Mouse (Mus musculus): ENCODE measurements around the gene Lypd1. TPM values are rescaled to one million over a fixed set of nuclear protein-coding genes. Genes with fewer than 3 reads are reported as not detected.

Lypd1 gene
- polyA plus RNA-seq, 1 experiment from 2014 or later, result 8.4 TPM

DNA sequence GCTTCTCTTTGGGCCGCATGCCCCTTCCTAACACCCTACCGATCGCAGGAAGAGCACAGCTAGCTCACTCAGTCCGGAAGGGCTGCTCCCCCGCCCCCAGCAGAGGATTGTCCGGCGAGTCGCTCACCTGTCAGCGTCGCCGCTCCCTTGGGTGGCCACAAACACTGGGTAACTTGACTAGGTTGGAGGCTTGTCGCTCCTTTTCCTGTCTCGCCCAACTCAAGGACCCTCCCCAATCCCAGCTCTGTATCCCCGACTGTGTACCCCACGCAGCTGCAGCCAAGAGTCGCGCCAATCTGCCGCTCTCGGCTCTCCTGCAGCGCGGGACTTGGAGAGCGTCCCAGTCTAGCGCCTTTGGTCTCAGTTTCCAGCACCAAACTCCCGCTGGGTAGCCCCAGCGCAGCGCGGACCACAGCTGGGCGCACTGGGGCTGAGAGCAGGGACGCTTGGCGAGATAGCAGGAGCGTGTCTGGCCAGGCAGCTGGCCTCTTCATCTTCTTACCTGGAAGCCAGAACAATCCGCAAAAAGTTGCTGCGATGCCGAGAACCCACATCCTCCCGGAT is 1.5 kb downstream of the Lypd1 start:
- Histone ChIP-seq H3K27ac (ENCODE audit: low read depth, low read length) (no peak overlapping the region), H3K9me3 (ENCODE audit: control insufficient read depth, low read length) (no peaks in the 10 kb centered on the region), H3K27me3 (ENCODE audit: control insufficient read depth, insufficient read depth, low read length) (peaks cover 25% of the 10 kb centered on the region), H3K4me1 (ENCODE audit: control insufficient read depth, insufficient read depth, low read length) (peaks cover 19% of the 10 kb centered on the region), H3K36me3 (ENCODE audit: control insufficient read depth, insufficient read depth, low read length) (no peaks in the 10 kb centered on the region), H3K4me3 (ENCODE audit: low read depth, low read length) (peak overlapping the region; percentile 46), H3K4me2 (ENCODE audit: low read depth) (peak overlapping the region; percentile 97), H3K9ac (ENCODE audit: low read length) (peak overlapping the region; percentile 33)
- 0% methylated on average over 35 of the region's 35 CpGs for WGBS
- ATAC-seq (ENCODE audit: insufficient read depth, low FRiP score, low TSS enrichment), result peak; percentile 64
- DNase-seq (ENCODE audit: low spot score), result peak; percentile 62

DNA sequence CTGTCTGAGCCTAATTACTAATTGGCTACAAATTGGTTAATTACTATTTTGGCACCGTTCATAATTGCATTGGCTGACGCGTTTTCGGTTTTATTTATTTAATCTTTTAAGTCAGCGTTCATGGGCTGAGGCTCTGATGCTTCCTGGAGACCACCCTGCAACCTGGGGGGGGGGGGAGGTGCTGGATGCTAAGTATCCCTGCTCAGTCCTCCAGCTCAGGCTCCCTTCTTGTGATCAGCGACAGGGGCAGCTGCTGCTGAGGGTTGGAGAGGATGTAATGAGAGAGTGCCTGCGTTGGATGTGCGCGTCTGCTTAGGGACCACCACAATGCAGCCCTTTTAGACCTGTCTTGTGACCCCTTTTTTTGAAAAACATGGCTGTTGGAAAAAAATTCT is 2.0 kb downstream of the Lypd1 start:
- no peaks in the 10 kb centered on the region for H3K9me3 ChIP-seq (ENCODE audit: control insufficient read depth, low read length)
- ATAC-seq (ENCODE audit: insufficient read depth, low FRiP score, low TSS enrichment) (peak; percentile 5; the same call in 1 of the 2 replicates), DNase-seq (ENCODE audit: low spot score) (peak; percentile 42)
- peaks cover 25% of the 10 kb centered on the region for H3K27me3 ChIP-seq (ENCODE audit: control insufficient read depth, insufficient read depth, low read length)
- H3K9ac ChIP-seq (ENCODE audit: low read length), result no peak overlapping the region
- H3K4me1 ChIP-seq (ENCODE audit: control insufficient read depth, insufficient read depth, low read length), result peaks cover 19% of the 10 kb centered on the region
- no peaks in the 10 kb centered on the region for H3K36me3 ChIP-seq (ENCODE audit: control insufficient read depth, insufficient read depth, low read length)
- 2% methylated on average over 9 of the region's 9 CpGs for WGBS
- H3K4me3 ChIP-seq (ENCODE audit: low read depth, low read length), result peak overlapping the region; percentile 46
- H3K27ac ChIP-seq (ENCODE audit: low read depth, low read length), result no peak overlapping the region
- H3K4me2 ChIP-seq (ENCODE audit: low read depth), result peak overlapping the region; percentile 97

DNA sequence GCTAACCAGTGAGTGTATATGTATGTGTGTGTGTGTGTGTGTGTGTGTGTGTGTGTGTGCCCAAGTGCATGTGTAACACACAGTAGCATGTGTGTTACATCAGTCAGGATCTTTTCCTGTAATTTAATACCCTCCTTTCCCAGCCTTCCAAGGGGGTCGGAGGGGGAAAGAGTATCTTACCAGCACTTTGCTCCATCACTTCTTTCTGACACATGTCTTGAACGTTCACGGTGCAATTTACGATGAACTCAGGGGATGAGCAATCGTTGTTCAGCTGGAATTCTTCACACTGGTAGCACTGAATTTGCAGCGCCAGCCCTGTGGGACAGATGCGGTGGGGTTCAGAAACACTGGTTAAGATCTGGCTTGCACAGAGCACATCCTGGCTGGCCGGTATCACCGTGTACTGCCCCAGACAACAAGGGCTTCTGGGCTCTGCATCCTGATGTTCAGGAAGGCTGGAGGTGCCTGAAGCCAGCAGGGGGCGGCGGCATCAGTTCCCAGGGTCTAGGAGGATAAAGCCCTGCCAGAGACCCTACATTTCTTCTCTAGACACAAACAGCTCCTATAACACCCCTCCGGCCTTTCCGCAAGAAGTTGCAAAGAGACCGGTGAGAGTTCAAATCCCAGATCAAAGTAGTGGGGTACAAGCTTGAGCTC is 2.6 kb downstream of the Lypd1 start:
- H3K9me3 ChIP-seq (ENCODE audit: control insufficient read depth, low read length), result no peaks in the 10 kb centered on the region
- H3K27me3 ChIP-seq (ENCODE audit: control insufficient read depth, insufficient read depth, low read length), result peaks cover 25% of the 10 kb centered on the region
- H3K4me1 ChIP-seq (ENCODE audit: control insufficient read depth, insufficient read depth, low read length), result peaks cover 19% of the 10 kb centered on the region
- DNase-seq (ENCODE audit: low spot score) (peak; percentile 68), ATAC-seq (ENCODE audit: insufficient read depth, low FRiP score, low TSS enrichment) (0 out of 2 replicates have a peak, but pooled peaks have one; percentile 18)
- WGBS, result 9% methylated on average over 14 of the region's 14 CpGs
- H3K9ac ChIP-seq (ENCODE audit: low read length), result no peak overlapping the region
- H3K36me3 ChIP-seq (ENCODE audit: control insufficient read depth, insufficient read depth, low read length), result no peaks in the 10 kb centered on the region
- H3K4me2 ChIP-seq (ENCODE audit: low read depth), result peak overlapping the region; percentile 97
- H3K4me3 ChIP-seq (ENCODE audit: low read depth, low read length), result no peak overlapping the region
- H3K27ac ChIP-seq (ENCODE audit: low read depth, low read length), result no peak overlapping the region

DNA sequence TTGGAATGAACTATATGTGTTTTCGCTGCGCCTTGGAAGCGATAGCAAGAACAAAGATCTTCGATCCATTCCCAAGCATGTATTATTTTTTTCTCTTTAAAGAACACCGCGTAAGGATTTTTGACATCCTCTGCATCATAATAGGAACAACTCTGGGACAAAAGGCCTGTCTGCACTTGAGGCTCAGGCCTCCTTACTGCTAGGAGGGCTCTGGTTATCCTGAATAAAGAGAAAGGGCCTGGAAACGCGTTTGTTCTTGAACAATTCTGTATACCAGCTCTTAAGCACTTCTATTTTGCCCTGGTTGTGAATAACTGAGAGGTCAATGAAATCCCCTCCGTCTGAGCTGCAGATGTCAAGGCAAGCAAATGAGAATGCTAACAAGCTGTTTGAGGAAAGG is 19.7 kb downstream of the Lypd1 start:
- 86% methylated on average over 9 of the region's 9 CpGs for WGBS
- Histone ChIP-seq H3K36me3 (ENCODE audit: control insufficient read depth, insufficient read depth, low read length) (no peaks in the 10 kb centered on the region), H3K27ac (ENCODE audit: low read depth, low read length) (no peak overlapping the region), H3K4me1 (ENCODE audit: control insufficient read depth, insufficient read depth, low read length) (no peaks in the 10 kb centered on the region), H3K9me3 (ENCODE audit: control insufficient read depth, low read length) (no peaks in the 10 kb centered on the region), H3K9ac (ENCODE audit: low read length) (no peak overlapping the region), H3K27me3 (ENCODE audit: control insufficient read depth, insufficient read depth, low read length) (no peaks in the 10 kb centered on the region), H3K4me2 (ENCODE audit: low read depth) (no peak overlapping the region), H3K4me3 (ENCODE audit: low read depth, low read length) (no peak overlapping the region)
- DNase-seq (ENCODE audit: low spot score) (no peak), ATAC-seq (ENCODE audit: insufficient read depth, low FRiP score, low TSS enrichment) (no peak)

DNA sequence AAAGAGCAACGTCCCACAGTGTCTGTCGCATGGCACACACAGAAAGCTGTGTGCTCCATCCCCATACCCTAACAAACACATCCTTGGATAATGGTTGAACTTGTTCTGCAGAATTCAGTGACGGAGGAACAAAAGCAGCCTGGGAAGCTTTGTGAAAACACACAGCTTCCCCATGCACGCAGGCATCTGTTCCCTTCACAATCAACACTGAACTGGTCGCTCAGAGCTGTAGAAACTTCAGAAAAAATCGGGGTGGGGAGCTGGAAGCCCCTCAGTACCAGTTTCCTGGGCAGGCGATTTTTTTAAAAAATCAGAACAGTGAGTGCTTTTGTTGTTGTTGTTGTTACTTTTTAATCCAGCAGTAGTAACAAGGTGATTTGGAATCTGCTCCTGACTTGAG is 42.8 kb downstream of the Lypd1 start:
- ATAC-seq (ENCODE audit: insufficient read depth, low FRiP score, low TSS enrichment) (no peak), DNase-seq (ENCODE audit: low spot score) (no peak)
- 41% methylated on average over 7 of the region's 7 CpGs for WGBS
- Histone ChIP-seq H3K4me1 (ENCODE audit: control insufficient read depth, insufficient read depth, low read length) (no peaks in the 10 kb centered on the region), H3K9ac (ENCODE audit: low read length) (no peak overlapping the region), H3K9me3 (ENCODE audit: control insufficient read depth, low read length) (no peaks in the 10 kb centered on the region), H3K4me3 (ENCODE audit: low read depth, low read length) (no peak overlapping the region), H3K27me3 (ENCODE audit: control insufficient read depth, insufficient read depth, low read length) (no peaks in the 10 kb centered on the region), H3K36me3 (ENCODE audit: control insufficient read depth, insufficient read depth, low read length) (no peaks in the 10 kb centered on the region), H3K4me2 (ENCODE audit: low read depth) (no peak overlapping the region), H3K27ac (ENCODE audit: low read depth, low read length) (no peak overlapping the region)

DNA sequence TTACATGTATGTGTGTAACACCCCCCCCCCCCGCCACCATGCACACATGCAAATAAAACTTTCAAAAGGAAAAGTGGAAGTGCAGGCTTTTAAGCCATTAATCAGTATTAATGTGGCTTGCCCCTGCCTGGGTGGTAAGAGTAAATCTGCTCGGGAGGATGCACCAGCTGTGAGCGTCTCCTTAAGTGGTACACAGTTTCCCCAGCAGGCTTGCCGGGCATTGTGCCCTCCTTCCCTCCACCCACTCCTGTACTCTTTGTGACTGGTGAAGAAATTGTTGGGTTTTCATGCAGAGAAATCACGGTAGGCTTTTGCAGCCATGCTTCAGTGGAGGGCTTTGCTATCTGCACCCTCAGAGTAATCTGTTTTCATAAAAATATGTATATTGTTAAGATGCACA is 54.3 kb downstream of the Lypd1 start:
- no peaks in the 10 kb centered on the region for H3K9me3 ChIP-seq (ENCODE audit: control insufficient read depth, low read length)
- no peak overlapping the region for H3K4me3 ChIP-seq (ENCODE audit: low read depth, low read length)
- H3K36me3 ChIP-seq (ENCODE audit: control insufficient read depth, insufficient read depth, low read length), result no peaks in the 10 kb centered on the region
- H3K4me1 ChIP-seq (ENCODE audit: control insufficient read depth, insufficient read depth, low read length), result peaks cover 2% of the 10 kb centered on the region; the same call in 1 of the 2 replicates
- 79% methylated on average over 5 of the region's 5 CpGs for WGBS
- ATAC-seq (ENCODE audit: insufficient read depth, low FRiP score, low TSS enrichment) (no peak), DNase-seq (ENCODE audit: low spot score) (no peak)
- no peak overlapping the region for H3K27ac ChIP-seq (ENCODE audit: low read depth, low read length)
- H3K27me3 ChIP-seq (ENCODE audit: control insufficient read depth, insufficient read depth, low read length), result no peaks in the 10 kb centered on the region
- no peak overlapping the region for H3K9ac ChIP-seq (ENCODE audit: low read length)
- H3K4me2 ChIP-seq (ENCODE audit: low read depth), result no peak overlapping the region

DNA sequence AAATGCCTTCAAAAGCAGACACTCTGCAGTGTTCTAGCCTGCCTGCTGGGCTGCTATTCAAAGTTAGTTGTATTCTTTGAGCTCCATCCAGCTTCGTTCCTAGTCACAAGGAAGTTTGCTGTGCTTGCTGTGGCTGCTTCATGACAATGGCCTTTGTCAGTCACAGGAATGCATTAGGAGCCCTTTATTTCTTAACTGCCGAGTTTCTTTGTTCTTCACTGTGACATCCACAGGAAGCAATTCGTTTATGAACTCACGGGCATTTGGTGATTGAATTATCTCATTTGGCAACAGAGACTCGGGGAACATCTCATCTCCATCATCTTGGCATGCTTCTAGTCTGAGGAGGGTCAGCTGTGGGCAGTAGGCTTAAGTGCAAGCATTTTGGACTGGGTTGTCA is 58.3 kb downstream of the Lypd1 start:
- DNase-seq (ENCODE audit: low spot score) (peak; percentile 24), ATAC-seq (ENCODE audit: insufficient read depth, low FRiP score, low TSS enrichment) (no peak)
- WGBS, result 11% methylated on average over 5 of the region's 5 CpGs

DNA sequence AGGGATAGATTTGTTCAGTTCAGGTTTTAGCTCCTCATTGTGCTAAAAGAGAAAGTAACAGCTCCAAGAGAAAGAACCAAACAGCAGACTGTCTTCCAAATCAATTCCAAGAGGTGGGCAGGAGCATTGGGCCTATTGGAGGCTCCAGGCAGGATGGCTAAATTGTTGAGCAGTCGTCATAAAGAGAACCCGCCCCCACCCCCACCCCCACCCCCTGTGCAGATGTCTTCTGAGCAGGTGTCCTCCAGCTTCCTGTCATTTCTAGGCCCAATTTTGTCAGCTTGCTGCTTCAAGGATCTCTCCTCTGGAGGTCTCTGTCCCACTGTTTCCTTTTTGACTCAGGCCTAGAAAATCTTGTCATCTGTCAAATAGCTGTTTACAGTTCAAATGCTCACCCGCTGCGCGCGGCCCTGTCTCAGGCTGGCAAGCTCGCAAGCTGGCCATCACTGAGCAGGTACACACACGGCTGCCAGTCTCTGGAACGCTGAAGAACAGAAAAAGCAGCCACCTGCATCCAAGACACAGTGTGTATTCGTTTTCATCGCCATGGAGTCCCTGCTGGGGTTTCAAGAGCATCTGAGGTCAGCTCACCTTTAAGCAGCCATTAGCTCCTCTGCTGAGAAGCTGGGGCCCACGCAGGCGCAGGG is 73.0 kb downstream of the Lypd1 start:
- DNase-seq (ENCODE audit: low spot score) (no peak), ATAC-seq (ENCODE audit: insufficient read depth, low FRiP score, low TSS enrichment) (no peak)
- Histone ChIP-seq H3K36me3 (ENCODE audit: control insufficient read depth, insufficient read depth, low read length) (no peaks in the 10 kb centered on the region), H3K9ac (ENCODE audit: low read length) (no peak overlapping the region), H3K27me3 (ENCODE audit: control insufficient read depth, insufficient read depth, low read length) (no peaks in the 10 kb centered on the region), H3K27ac (ENCODE audit: low read depth, low read length) (no peak overlapping the region), H3K4me1 (ENCODE audit: control insufficient read depth, insufficient read depth, low read length) (0 out of 2 replicates have a peak, but pooled peaks cover 2% of the 10 kb centered on the region), H3K4me2 (ENCODE audit: low read depth) (no peak overlapping the region), H3K4me3 (ENCODE audit: low read depth, low read length) (no peak overlapping the region), H3K9me3 (ENCODE audit: control insufficient read depth, low read length) (no peaks in the 10 kb centered on the region)
- WGBS, result 49% methylated on average over 13 of the region's 13 CpGs

More for the DNA sequence above, 58.3 kb downstream of the Lypd1 start:
- H3K27ac ChIP-seq (ENCODE audit: low read depth, low read length), result no peak overlapping the region
- H3K4me2 ChIP-seq (ENCODE audit: low read depth), result no peak overlapping the region
- peaks cover 2% of the 10 kb centered on the region; the same call in 1 of the 2 replicates for H3K4me1 ChIP-seq (ENCODE audit: control insufficient read depth, insufficient read depth, low read length)
- no peaks in the 10 kb centered on the region for H3K9me3 ChIP-seq (ENCODE audit: control insufficient read depth, low read length)
- H3K4me3 ChIP-seq (ENCODE audit: low read depth, low read length), result no peak overlapping the region
- H3K9ac ChIP-seq (ENCODE audit: low read length), result no peak overlapping the region
- no peaks in the 10 kb centered on the region for H3K36me3 ChIP-seq (ENCODE audit: control insufficient read depth, insufficient read depth, low read length)
- no peaks in the 10 kb centered on the region for H3K27me3 ChIP-seq (ENCODE audit: control insufficient read depth, insufficient read depth, low read length)

Data from neural tube, embryonic 11.5 days (tissue).